Mouse (Mus musculus) hindbrain, embryonic 11.5 days (tissue): ENCODE data around the gene Gm36028. TPM values are rescaled to one million over a fixed set of nuclear protein-coding genes. Genes with fewer than 3 reads are reported as not detected.

Experiments used
- ATAC-seq: fragments of 200-750 bp; cut with Nextera tagmentation; 2 replicates; pipeline ENCODE4 v1.8.0; 2017; ENCODE audit warnings: mild to moderate bottlenecking, moderate TSS enrichment, moderate library complexity; ENCODE audit not compliant: low FRiP score
- DNase-seq: peaks from one replicate; pipeline ENCODE4 v3.0.0-alpha.2; 2015; ENCODE audit warnings: low spot score
- H3K27ac ChIP-seq: fragments of 300-500 bp; sonication (generic); 2 replicates; pipeline ENCODE4 v1.5.1; 2014; ENCODE audit warnings: mild to moderate bottlenecking, low read depth, low read length
- H3K27me3 ChIP-seq: fragments of 300-500 bp; sonication (generic); 2 replicates; pipeline ENCODE4 v1.6.1; 2014; ENCODE audit warnings: mild to moderate bottlenecking, low read length, moderate library complexity, mixed read lengths; ENCODE audit not compliant: control insufficient read depth, insufficient read depth
- H3K36me3 ChIP-seq: fragments of 300-500 bp; sonication (generic); 2 replicates; pipeline ENCODE4 v1.6.1; 2014; ENCODE audit warnings: mild to moderate bottlenecking, low read length, moderate library complexity, mixed read lengths; ENCODE audit not compliant: control insufficient read depth, insufficient read depth
- H3K4me1 ChIP-seq: fragments of 300-500 bp; sonication (generic); replicated peaks from 2 replicates; pipeline ENCODE4 v1.6.1; 2014; ENCODE audit warnings: low read length, mixed read lengths; ENCODE audit not compliant: control insufficient read depth, insufficient read depth
- H3K4me2 ChIP-seq: fragments of 300-500 bp; sonication (generic); replicated peaks from 2 replicates; pipeline ENCODE4 v1.6.1; 2014; ENCODE audit warnings: mild to moderate bottlenecking, low read depth, low read length
- H3K4me3 ChIP-seq: fragments of 300-500 bp; sonication (generic); 2 replicates; pipeline ENCODE4 v1.5.1; 2014; ENCODE audit warnings: low read depth, low read length
- H3K9ac ChIP-seq: fragments of 300-500 bp; sonication (generic); 2 replicates; pipeline ENCODE4 v1.6.1; 2014; ENCODE audit warnings: low read depth, low read length
- H3K9me3 ChIP-seq: fragments of 300-500 bp; sonication (generic); 2 replicates; pipeline ENCODE4 v1.6.1; 2016; ENCODE audit warnings: low read length; ENCODE audit not compliant: control insufficient read depth
- WGBS: fragments of 180-500 bp; shearing (Covaris S2); extraction: QIAGEN DNeasy Blood & Tissue Kit; methylation state at CpG from one replicate; pipeline ENCODE4 v1.1.7; 2014; 5-methylcytosine and 5-hydroxymethylcytosine counted together
- polyA plus RNA-seq: library from polyadenylated mRNA; unstranded; fragments of >200 nt; fragmentation: Nextera tagmentation; extraction: Ambion mirVana; gene quantifications from 2 replicates; pipeline ENCODE4 v1.2.1, GENCODE M21; 2014

The Gm36028 gene
- polyA plus RNA-seq, 1 experiment from 2014 or later: 0.26 TPM

DNA sequence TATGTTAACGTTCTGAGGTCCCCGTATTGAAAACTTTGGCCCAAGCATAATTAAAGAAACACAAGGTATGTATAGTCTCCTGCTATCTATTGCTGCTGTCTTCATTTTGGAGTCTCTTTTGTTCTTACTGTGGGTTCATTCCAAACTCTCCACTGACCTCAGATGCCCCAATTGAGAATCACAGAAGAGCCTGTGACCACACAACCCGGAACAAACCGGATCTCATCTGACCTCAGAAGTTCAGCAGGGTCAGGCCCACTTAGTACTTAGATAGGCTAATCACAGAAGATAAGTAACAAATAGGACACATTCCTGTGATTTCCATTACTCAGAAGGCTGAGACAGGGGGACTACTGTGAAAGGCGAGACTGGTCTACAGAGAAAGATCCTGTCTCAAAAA lies 6.4 kb downstream of the Gm36028 start:
- WGBS: 66% methylated on average over 5 of the region's 5 CpGs
- Histone ChIP-seq H3K27ac (no peak overlapping the region), H3K4me2 (no peak overlapping the region), H3K9ac (no peak overlapping the region), H3K36me3 (no peaks in the 10 kb centered on the region), H3K4me1 (no peaks in the 10 kb centered on the region), H3K4me3 (no peak overlapping the region), H3K9me3 (no peaks in the 10 kb centered on the region), H3K27me3 (no peaks in the 10 kb centered on the region)
- no peak for DNase-seq
- no peak for ATAC-seq

DNA sequence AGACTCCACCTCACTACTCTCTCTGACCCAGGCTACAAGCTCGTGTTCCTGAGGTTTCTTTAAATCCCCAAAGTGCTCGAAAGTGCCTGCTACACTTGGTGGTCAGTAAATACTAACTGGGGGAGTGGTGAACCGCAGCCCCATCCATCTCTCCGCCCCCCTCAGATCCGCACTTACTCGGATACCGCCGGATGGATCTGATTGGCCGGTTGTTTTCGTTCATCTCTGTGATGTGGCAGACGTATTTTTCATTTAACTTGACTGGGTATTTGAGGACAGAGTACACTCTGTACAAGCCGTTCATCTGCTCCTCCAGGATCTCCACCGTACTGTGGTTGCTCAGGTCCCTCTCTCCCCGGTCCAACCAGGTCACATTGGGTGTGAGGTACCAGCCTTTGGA lies 6.9 kb downstream of the Gm36028 start:
- WGBS: 68% methylated on average over 14 of the region's 14 CpGs
- Histone ChIP-seq H3K9ac (no peak overlapping the region), H3K36me3 (no peaks in the 10 kb centered on the region), H3K4me1 (no peaks in the 10 kb centered on the region), H3K4me2 (no peak overlapping the region), H3K4me3 (no peak overlapping the region), H3K27ac (no peak overlapping the region), H3K27me3 (no peaks in the 10 kb centered on the region), H3K9me3 (no peaks in the 10 kb centered on the region)
- DNase-seq (no peak), ATAC-seq (no peak)

GRCm38 (mm10) chr16:37853279-37853678 lies 7.7 kb downstream of the Gm36028 start:
- no peak for DNase-seq

DNA sequence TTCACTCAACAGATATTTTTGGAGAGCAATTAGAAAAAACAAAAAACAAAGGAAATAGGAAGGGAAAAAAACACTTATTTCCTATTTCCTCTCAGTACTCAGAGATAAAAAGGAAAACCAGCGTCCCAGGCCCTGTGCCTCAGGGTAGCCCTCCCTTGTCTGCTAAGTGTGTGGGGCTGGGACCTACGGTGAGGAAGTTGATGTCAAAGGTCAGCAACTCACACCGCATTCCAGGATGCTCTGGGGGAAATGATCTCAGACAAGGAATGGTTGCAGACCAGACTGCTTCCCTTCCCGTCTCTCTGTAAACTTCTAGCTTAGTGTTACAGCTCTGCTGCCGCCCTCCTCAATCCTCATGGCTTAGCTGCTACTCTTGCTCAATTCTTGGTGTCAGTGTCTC lies 9.6 kb downstream of the Gm36028 start:
- Histone ChIP-seq H3K27ac (no peak overlapping the region), H3K4me3 (no peak overlapping the region), H3K27me3 (no peaks in the 10 kb centered on the region), H3K9me3 (no peaks in the 10 kb centered on the region), H3K36me3 (no peaks in the 10 kb centered on the region), H3K4me2 (no peak overlapping the region), H3K4me1 (no peaks in the 10 kb centered on the region), H3K9ac (no peak overlapping the region)
- ATAC-seq (no peak), DNase-seq (peak; percentile 28)
- WGBS: 39% methylated on average over 5 of the region's 5 CpGs

More at GRCm38 (mm10) chr16:37853279-37853678, 7.7 kb downstream of the Gm36028 start:
- Histone ChIP-seq H3K9me3 (no peaks in the 10 kb centered on the region), H3K27ac (no peak overlapping the region), H3K36me3 (no peaks in the 10 kb centered on the region), H3K4me3 (no peak overlapping the region), H3K27me3 (no peaks in the 10 kb centered on the region), H3K9ac (no peak overlapping the region), H3K4me1 (no peaks in the 10 kb centered on the region), H3K4me2 (no peak overlapping the region)
- no peak for ATAC-seq
- WGBS: 69% methylated on average over 9 of the region's 9 CpGs

GRCm38 (mm10) chr16:37847081-37847480 lies 13.9 kb downstream of the Gm36028 start:
- H3K9ac ChIP-seq: no peak overlapping the region
- no peak for DNase-seq
- ATAC-seq: no peak
- no peak overlapping the region for H3K4me2 ChIP-seq
- H3K27ac ChIP-seq: no peak overlapping the region
- H3K36me3 ChIP-seq: no peaks in the 10 kb centered on the region
- H3K9me3 ChIP-seq: no peaks in the 10 kb centered on the region
- H3K4me3 ChIP-seq: no peak overlapping the region
- no peaks in the 10 kb centered on the region for H3K27me3 ChIP-seq
- WGBS: 92% methylated on average over 3 of the region's 3 CpGs
- H3K4me1 ChIP-seq: no peaks in the 10 kb centered on the region

DNA sequence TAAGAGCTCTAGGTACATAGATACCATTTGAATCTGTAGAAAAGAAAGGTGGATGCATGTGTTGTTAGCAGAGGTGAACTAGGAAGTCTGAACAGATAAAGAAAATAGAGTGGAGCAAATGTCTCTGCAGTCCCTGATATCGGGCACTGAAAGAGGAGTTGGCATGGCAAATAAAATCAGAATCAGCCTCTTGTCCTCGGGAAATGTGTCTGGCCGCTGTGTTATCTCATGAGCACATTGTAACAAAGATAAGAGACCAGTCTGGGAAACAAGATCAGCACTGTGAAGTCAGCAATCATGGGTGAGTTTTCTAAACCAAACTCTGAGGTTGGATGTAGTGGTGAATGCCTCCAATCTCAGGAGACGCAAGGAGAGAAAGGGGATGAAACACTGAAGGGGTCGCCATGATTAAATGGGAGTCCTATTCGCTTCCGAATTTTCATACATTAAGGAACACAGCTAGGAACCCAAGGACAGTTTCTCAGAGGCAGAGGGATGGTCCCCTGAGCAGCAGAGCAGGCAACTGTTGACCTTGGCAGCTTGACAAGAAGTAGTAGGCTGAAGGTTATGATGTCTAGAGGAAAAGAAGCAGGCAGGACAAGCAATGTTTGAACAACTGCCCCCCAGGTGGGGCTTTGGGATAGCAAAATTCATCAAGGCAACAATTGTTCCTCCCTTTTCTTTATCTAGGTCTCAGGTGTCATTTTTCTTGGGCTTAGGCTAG lies 15.6 kb downstream of the Gm36028 start:
- no peak for ATAC-seq
- 89% methylated on average over 7 of the region's 7 CpGs for WGBS

DNA sequence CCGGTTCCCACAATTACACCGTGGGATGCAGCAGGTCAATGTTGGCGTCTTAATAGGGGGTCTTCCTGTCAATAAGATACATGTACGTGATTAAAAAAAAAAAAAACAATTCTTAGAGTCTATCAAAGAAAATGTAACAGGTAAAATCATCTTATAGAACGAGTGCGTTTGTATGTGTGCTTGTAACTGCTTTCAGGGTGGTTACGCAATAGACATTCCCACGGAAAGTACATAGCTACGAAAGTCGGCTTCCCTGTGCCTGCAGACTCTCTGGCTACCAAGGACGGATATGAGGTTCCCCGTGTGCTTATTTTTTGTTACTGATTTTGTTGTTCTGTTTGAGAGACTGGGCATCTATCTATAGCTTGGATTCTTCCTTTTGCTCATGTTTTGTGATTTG lies 17.2 kb downstream of the Gm36028 start:
- H3K9ac ChIP-seq: no peak overlapping the region
- 94% methylated on average over 12 of the region's 12 CpGs for WGBS
- no peak overlapping the region for H3K4me2 ChIP-seq
- ATAC-seq (no peak), DNase-seq (no peak)
- H3K9me3 ChIP-seq: no peaks in the 10 kb centered on the region
- H3K4me1 ChIP-seq: no peaks in the 10 kb centered on the region
- H3K4me3 ChIP-seq: no peak overlapping the region
- H3K36me3 ChIP-seq: no peaks in the 10 kb centered on the region
- H3K27me3 ChIP-seq: no peaks in the 10 kb centered on the region
- H3K27ac ChIP-seq: no peak overlapping the region

More for the DNA sequence above, 15.6 kb downstream of the Gm36028 start:
- Histone ChIP-seq H3K36me3 (no peaks in the 10 kb centered on the region), H3K9me3 (no peaks in the 10 kb centered on the region), H3K4me2 (no peak overlapping the region), H3K9ac (no peak overlapping the region), H3K27ac (no peak overlapping the region), H3K4me3 (no peak overlapping the region), H3K4me1 (no peaks in the 10 kb centered on the region), H3K27me3 (no peaks in the 10 kb centered on the region)
- DNase-seq: no peak

DNA sequence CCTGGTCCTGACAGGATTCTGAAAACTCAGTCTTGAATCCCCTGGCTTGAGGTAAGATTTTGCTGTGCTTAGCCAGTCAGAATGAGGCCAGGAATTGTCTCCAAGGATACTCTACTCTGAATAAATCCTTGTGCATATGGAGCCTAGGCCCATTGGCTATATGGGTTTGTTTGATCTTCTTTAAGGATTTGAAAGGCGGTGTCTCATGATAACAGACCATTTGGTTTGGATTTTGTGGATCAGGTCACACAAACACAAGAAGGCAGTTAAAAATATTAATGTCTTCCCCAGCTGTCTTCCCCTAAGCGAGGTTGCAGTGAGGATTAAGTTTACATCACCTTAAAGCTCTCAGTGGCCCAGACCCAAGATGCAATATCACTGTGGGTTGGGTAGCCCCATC lies 18.5 kb downstream of the Gm36028 start:
- WGBS: 85% methylated on average over 2 of the region's 2 CpGs
- no peak for ATAC-seq
- H3K4me2 ChIP-seq: no peak overlapping the region

DNA sequence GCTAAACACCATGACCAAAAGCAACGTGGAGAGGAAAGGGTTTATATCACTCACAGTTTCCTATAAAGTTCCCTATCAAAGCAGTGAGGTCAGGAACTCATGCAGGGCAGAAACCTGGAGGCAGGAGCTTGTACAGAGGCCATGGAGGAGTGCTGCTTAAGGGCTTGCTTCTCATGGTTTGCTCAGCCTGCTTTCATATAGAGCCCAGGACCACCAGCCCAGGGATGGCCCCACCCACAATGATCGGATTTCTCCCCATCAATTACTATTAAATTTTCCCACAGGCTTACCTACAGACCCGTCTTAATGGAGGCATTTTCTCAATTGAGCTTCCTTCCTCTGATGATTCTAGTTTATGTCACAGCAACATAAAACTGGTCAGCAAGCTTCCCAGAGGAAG lies 23.4 kb downstream of the Gm36028 start:
- no peak for ATAC-seq

More for the DNA sequence above, 18.5 kb downstream of the Gm36028 start:
- no peak overlapping the region for H3K27ac ChIP-seq
- no peak overlapping the region for H3K4me3 ChIP-seq
- H3K9me3 ChIP-seq: no peaks in the 10 kb centered on the region
- no peak overlapping the region for H3K9ac ChIP-seq
- DNase-seq: no peak
- no peaks in the 10 kb centered on the region for H3K36me3 ChIP-seq
- H3K27me3 ChIP-seq: no peaks in the 10 kb centered on the region
- no peaks in the 10 kb centered on the region for H3K4me1 ChIP-seq

More for the DNA sequence above, 23.4 kb downstream of the Gm36028 start:
- DNase-seq: no peak
- WGBS: 79% methylated on average over 3 of the region's 3 CpGs
- Histone ChIP-seq H3K4me2 (no peak overlapping the region), H3K27me3 (no peaks in the 10 kb centered on the region), H3K4me3 (no peak overlapping the region), H3K36me3 (no peaks in the 10 kb centered on the region), H3K27ac (no peak overlapping the region), H3K4me1 (no peaks in the 10 kb centered on the region), H3K9ac (no peak overlapping the region), H3K9me3 (no peaks in the 10 kb centered on the region)
